Mouse (Mus musculus): ENCODE data around the gene Fam229b. TPM values are rescaled to one million over a fixed set of nuclear protein-coding genes. Genes with fewer than 3 reads are reported as not detected.

Gene Fam229b
- 14.7 TPM in 2 replicates for polyA plus RNA-seq (2014; fragmentation: Nextera tagmentation; extraction: Ambion mirVana)

DNA sequence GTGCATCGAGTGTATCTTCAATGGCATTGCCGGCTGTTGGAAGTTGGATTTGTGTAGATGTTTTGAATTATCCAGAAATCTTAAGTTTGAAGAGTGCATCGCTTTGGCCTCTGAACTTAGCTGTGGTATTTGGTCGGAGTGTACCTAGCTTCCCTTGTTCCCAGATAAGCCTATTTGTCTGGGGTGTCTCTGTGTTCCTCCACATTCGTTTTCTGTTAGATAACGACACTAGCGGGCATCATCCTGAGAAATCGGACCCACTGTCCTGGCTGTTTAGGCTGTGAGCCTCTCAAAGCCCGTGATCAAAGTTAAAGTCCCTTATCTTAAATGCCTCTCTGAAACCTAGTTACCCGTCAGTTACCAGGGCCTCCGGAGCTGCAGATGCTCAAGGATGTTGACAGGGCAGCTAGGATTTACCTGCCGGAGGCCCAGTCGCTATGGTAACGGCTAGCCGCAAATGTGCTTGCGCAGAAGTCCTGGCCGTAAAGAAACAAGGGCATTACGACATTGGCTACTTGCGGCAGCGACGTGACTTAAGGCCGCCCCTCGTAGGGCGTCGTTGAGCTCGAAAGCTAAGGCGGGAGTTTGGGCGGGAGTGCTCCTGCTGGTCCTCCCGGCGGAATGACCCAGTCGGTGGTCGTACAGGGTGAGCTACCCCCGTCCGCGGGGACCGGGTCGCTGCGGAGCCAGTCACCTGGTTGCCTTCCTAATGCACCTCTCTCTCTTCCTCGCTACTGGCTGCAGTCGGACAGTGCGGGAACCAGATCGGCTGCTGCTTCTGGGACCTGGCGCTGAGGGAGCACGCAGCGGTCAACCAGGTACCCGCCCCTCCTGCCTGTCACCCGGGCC is at the start of gene Fam229b, which contains the start of gene Tube1:
Gene Fam229b, minus strand, starts transcription at position 453 of the 849 bp plus-strand sequence.
Gene Tube1, plus strand, starts transcription at position 515 of the 849 bp plus-strand sequence.
- H3K4me2 ChIP-seq (replicated peaks; ENCODE audit: low read depth, low read length), result peak within 1 kb of the TSS; percentile 57
- no peak within 1 kb of the TSS for H3K27ac ChIP-seq (ENCODE audit: low read depth, low read length)
- ATAC-seq (ENCODE audit: low FRiP score, low TSS enrichment), result peak; percentile 96
- H3K9me3 ChIP-seq (ENCODE audit: control insufficient read depth, low read length), result no peaks in the 10 kb centered on the region
- 5% methylated on average over 47 of the region's 47 CpGs for WGBS
- no peaks in the 10 kb centered on the region; the same call in 1 of the 2 replicates for H3K4me1 ChIP-seq (ENCODE audit: control insufficient read depth, insufficient read depth, low read length)
- H3K4me3 ChIP-seq (ENCODE audit: low read length), result peak within 1 kb of the TSS; percentile 59
- H3K27me3 ChIP-seq (ENCODE audit: control insufficient read depth, insufficient read depth, low read length), result no peaks in the 10 kb centered on the region
- peak within 1 kb of the TSS; percentile 65 for H3K9ac ChIP-seq (ENCODE audit: low read depth, low read length)
- peaks cover 14% of the 10 kb centered on the region for H3K36me3 ChIP-seq (ENCODE audit: control insufficient read depth, insufficient read depth, low read length)

- H3K36me3 ChIP-seq (ENCODE audit: control insufficient read depth, insufficient read depth, low read length), result no peaks in the 10 kb centered on the region
- H3K27ac ChIP-seq (ENCODE audit: low read depth, low read length), result no peak overlapping the region
- H3K9ac ChIP-seq (ENCODE audit: low read depth, low read length), result no peak overlapping the region
- H3K9me3 ChIP-seq (ENCODE audit: control insufficient read depth, low read length), result no peaks in the 10 kb centered on the region
- H3K4me1 ChIP-seq (ENCODE audit: control insufficient read depth, insufficient read depth, low read length), result peaks cover 11% of the 10 kb centered on the region; the same call in 1 of the 2 replicates
- H3K4me3 ChIP-seq (ENCODE audit: low read length), result no peak overlapping the region
- no peak for ATAC-seq (ENCODE audit: low FRiP score, low TSS enrichment)
- WGBS, result 86% methylated on average over 5 of the region's 5 CpGs
- H3K27me3 ChIP-seq (ENCODE audit: control insufficient read depth, insufficient read depth, low read length), result no peaks in the 10 kb centered on the region
- H3K4me2 ChIP-seq (replicated peaks; ENCODE audit: low read depth, low read length), result no peak overlapping the region
These were observed 43.3 kb upstream of the Fam229b start for GRCm38 (mm10) chr10:39176981-39177380.

GRCm38 (mm10) chr10:39173077-39173476 is 39.4 kb upstream of the Fam229b start:
- Histone ChIP-seq H3K4me1 (ENCODE audit: control insufficient read depth, insufficient read depth, low read length) (peaks cover 13% of the 10 kb centered on the region; the same call in 1 of the 2 replicates), H3K27me3 (ENCODE audit: control insufficient read depth, insufficient read depth, low read length) (no peaks in the 10 kb centered on the region), H3K9ac (ENCODE audit: low read depth, low read length) (no peak overlapping the region), H3K27ac (ENCODE audit: low read depth, low read length) (peak overlapping the region; percentile 68; the same call in 1 of the 2 replicates), H3K9me3 (ENCODE audit: control insufficient read depth, low read length) (no peaks in the 10 kb centered on the region), H3K4me2 (replicated peaks; ENCODE audit: low read depth, low read length) (peak overlapping the region; percentile 52), H3K4me3 (ENCODE audit: low read length) (0 out of 2 replicates have a peak overlapping the region, but pooled peaks have one; percentile 6), H3K36me3 (ENCODE audit: control insufficient read depth, insufficient read depth, low read length) (no peaks in the 10 kb centered on the region)
- 32% methylated on average over 13 of the region's 13 CpGs for WGBS
- no peak for ATAC-seq (ENCODE audit: low FRiP score, low TSS enrichment)

GRCm38 (mm10) chr10:39172540-39172931 is 38.8 kb upstream of the Fam229b start:
- no peak overlapping the region for H3K9ac ChIP-seq (ENCODE audit: low read depth, low read length)
- H3K9me3 ChIP-seq (ENCODE audit: control insufficient read depth, low read length), result no peaks in the 10 kb centered on the region
- peak overlapping the region; percentile 52 for H3K4me2 ChIP-seq (replicated peaks; ENCODE audit: low read depth, low read length)
- WGBS, result 62% methylated on average over 6 of the region's 6 CpGs
- H3K36me3 ChIP-seq (ENCODE audit: control insufficient read depth, insufficient read depth, low read length), result no peaks in the 10 kb centered on the region
- H3K4me1 ChIP-seq (ENCODE audit: control insufficient read depth, insufficient read depth, low read length), result peaks cover 13% of the 10 kb centered on the region; the same call in 1 of the 2 replicates
- no peak overlapping the region for H3K4me3 ChIP-seq (ENCODE audit: low read length)
- peak overlapping the region; percentile 68; the same call in 1 of the 2 replicates for H3K27ac ChIP-seq (ENCODE audit: low read depth, low read length)
- no peaks in the 10 kb centered on the region for H3K27me3 ChIP-seq (ENCODE audit: control insufficient read depth, insufficient read depth, low read length)
- no peak for ATAC-seq (ENCODE audit: low FRiP score, low TSS enrichment)

DNA sequence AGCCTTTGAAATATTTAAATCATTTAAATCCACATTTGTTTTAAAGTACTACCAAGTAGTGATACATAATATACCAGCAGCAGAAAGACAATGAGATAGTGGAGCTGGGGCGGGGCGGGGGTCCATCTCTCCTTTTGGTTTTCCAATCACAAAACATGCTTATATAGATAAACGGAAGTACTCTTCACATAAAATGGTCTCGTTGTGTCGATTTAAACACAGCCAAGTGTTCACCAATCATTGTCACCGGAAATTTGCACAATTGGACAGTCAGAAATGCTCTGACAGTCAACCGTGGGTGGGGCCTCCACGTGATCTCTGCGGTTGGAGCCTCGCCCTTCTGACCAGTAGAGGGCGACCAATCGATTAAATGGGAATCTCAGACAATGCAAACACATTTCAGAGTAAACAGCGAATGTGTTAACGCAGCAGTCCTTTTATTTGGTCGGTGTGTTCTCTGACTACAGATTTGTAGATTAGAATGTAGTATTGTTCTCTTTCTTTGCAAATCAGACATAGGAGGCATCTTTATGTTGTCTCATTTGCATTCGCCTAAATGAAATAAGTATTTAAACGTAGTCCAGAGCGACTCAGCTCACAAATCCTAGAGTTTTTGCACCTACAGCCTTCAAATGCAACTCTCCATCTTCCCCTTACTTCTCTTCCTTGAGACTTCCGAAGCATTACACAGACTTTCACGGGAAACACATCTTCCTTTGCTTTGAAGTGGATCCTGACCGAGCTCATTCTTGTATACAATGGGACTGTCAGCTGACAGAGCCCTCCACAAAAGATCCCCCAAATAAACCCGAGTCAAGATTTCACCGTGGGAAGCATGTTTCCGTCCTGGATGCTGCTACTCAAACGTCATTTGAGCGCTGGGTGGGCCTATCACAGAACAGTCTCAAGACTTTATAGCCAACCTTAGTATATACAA is 38.2 kb upstream of the Fam229b start:
- Histone ChIP-seq H3K27me3 (ENCODE audit: control insufficient read depth, insufficient read depth, low read length) (no peaks in the 10 kb centered on the region), H3K9ac (ENCODE audit: low read depth, low read length) (peak overlapping the region; percentile 25; the same call in 1 of the 2 replicates), H3K27ac (ENCODE audit: low read depth, low read length) (peak overlapping the region; percentile 62; the same call in 1 of the 2 replicates), H3K4me3 (ENCODE audit: low read length) (peak overlapping the region; percentile 38), H3K36me3 (ENCODE audit: control insufficient read depth, insufficient read depth, low read length) (no peaks in the 10 kb centered on the region), H3K4me1 (ENCODE audit: control insufficient read depth, insufficient read depth, low read length) (peaks cover 13% of the 10 kb centered on the region; the same call in 1 of the 2 replicates), H3K4me2 (replicated peaks; ENCODE audit: low read depth, low read length) (peak overlapping the region; percentile 52), H3K9me3 (ENCODE audit: control insufficient read depth, low read length) (no peaks in the 10 kb centered on the region)
- 19% methylated on average over 26 of the region's 26 CpGs for WGBS
- peak; percentile 77 for ATAC-seq (ENCODE audit: low FRiP score, low TSS enrichment)

DNA sequence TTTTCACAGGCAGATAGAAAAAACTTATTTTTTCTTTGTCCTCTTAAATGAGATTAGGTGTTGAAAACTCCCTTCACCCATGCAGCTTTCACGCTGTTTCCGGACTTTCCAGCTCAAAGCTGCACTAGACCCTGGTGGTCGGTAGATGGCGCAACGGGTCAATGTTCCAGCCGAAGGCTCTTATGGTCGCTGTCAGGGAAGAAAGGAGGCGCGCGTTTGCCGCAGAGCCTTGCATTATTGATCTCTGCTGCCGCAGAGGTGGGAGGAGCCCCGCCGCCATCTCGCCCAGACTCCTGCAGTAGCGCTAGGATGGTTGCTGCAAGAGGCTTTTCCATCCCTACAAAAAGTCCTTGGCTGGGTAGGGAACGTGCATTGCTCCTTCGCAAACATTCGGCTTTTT is 37.4 kb upstream of the Fam229b start:
- H3K27me3 ChIP-seq (ENCODE audit: control insufficient read depth, insufficient read depth, low read length), result no peaks in the 10 kb centered on the region
- peak; percentile 92 for ATAC-seq (ENCODE audit: low FRiP score, low TSS enrichment)
- H3K36me3 ChIP-seq (ENCODE audit: control insufficient read depth, insufficient read depth, low read length), result no peaks in the 10 kb centered on the region
- 0% methylated on average over 19 of the region's 19 CpGs for WGBS
- H3K9me3 ChIP-seq (ENCODE audit: control insufficient read depth, low read length), result no peaks in the 10 kb centered on the region
- peaks cover 13% of the 10 kb centered on the region; the same call in 1 of the 2 replicates for H3K4me1 ChIP-seq (ENCODE audit: control insufficient read depth, insufficient read depth, low read length)
- peak overlapping the region; percentile 25; the same call in 1 of the 2 replicates for H3K9ac ChIP-seq (ENCODE audit: low read depth, low read length)
- peak overlapping the region; percentile 38 for H3K4me3 ChIP-seq (ENCODE audit: low read length)
- peak overlapping the region; percentile 57; the same call in 1 of the 2 replicates for H3K27ac ChIP-seq (ENCODE audit: low read depth, low read length)
- peak overlapping the region; percentile 52 for H3K4me2 ChIP-seq (replicated peaks; ENCODE audit: low read depth, low read length)

DNA sequence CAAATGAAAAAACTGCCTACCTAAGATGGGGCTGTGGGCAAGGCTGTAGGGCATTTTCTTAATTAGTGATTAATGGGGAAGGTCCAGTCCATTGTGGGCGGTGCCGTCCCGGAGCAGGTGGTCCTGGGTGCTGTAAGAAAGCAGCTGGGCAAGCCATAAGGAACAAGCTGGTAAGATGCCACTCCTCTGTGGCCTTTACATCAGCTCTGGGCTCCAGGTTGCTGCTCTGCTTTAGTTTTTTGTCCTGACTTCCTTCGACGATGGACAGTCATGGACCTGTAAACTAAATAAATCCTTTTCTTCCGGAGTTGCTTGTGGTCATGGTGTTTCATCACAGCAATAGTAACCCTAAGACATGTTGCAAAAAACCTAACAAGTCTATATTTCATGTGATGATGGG is 37.0 kb upstream of the Fam229b start:
- Histone ChIP-seq H3K9ac (ENCODE audit: low read depth, low read length) (no peak overlapping the region), H3K27ac (ENCODE audit: low read depth, low read length) (no peak overlapping the region), H3K4me2 (replicated peaks; ENCODE audit: low read depth, low read length) (no peak overlapping the region), H3K36me3 (ENCODE audit: control insufficient read depth, insufficient read depth, low read length) (no peaks in the 10 kb centered on the region), H3K27me3 (ENCODE audit: control insufficient read depth, insufficient read depth, low read length) (no peaks in the 10 kb centered on the region), H3K9me3 (ENCODE audit: control insufficient read depth, low read length) (no peaks in the 10 kb centered on the region), H3K4me3 (ENCODE audit: low read length) (no peak overlapping the region), H3K4me1 (ENCODE audit: control insufficient read depth, insufficient read depth, low read length) (peaks cover 13% of the 10 kb centered on the region; the same call in 1 of the 2 replicates)
- 20% methylated on average over 6 of the region's 6 CpGs for WGBS
- ATAC-seq (ENCODE audit: low FRiP score, low TSS enrichment), result peak; percentile 25

- no peaks in the 10 kb centered on the region for H3K36me3 ChIP-seq (ENCODE audit: control insufficient read depth, insufficient read depth, low read length)
- H3K4me3 ChIP-seq (ENCODE audit: low read length), result no peak overlapping the region
- WGBS, result 10% methylated on average over 8 of the region's 8 CpGs
- no peak for ATAC-seq (ENCODE audit: low FRiP score, low TSS enrichment)
- no peak overlapping the region for H3K4me2 ChIP-seq (replicated peaks; ENCODE audit: low read depth, low read length)
- no peaks in the 10 kb centered on the region for H3K27me3 ChIP-seq (ENCODE audit: control insufficient read depth, insufficient read depth, low read length)
- peaks cover 13% of the 10 kb centered on the region; the same call in 1 of the 2 replicates for H3K4me1 ChIP-seq (ENCODE audit: control insufficient read depth, insufficient read depth, low read length)
- H3K27ac ChIP-seq (ENCODE audit: low read depth, low read length), result no peak overlapping the region
- H3K9me3 ChIP-seq (ENCODE audit: control insufficient read depth, low read length), result no peaks in the 10 kb centered on the region
- H3K9ac ChIP-seq (ENCODE audit: low read depth, low read length), result no peak overlapping the region
These were observed 36.5 kb upstream of the Fam229b start for GRCm38 (mm10) chr10:39170181-39170580.
